ENCODE assay signal across 20 mouse cellular contexts in genomic region chr10:7860494-7860893, GRCm38 (mm10). TPM values are rescaled to one million over a fixed set of nuclear protein-coding genes. Genes with fewer than 3 reads are reported as not detected.
DNase-seq lines count a peak whose midpoint lies in the region; ATAC-seq and TF ChIP-seq lines count a peak whose summit lies in the region.
"Had no signal": no experiment of that assay in that cellular context is flagged by ENCODE, and none has a peak within 500 bp of the region (broad histone marks: within the 10 kb centered on the region; RNA-seq: fewer than 3 reads in every experiment).

No protein-coding gene starts in this region.

- DNase-seq in hindbrain, embryonic 14.5 days (ENCODE audit: low spot score), result peak; percentile 10
- no peak for DNase-seq in hindbrain, postnatal 0 days (ENCODE audit: low spot score)
- DNase-seq in limb, embryonic 10.5 days (ENCODE audit: low spot score), result peak; percentile 17
- DNase-seq in spleen, adult 18-20 months, result no peak
- DNase-seq in thymus, postnatal 36 days, result no peak
- DNase-seq: adrenal gland, adult 8-10 months; adrenal gland, postnatal 36 days; cerebellum, adult 2 months; gastrocnemius, postnatal 10 days; heart, postnatal 10 days; heart, postnatal 4 days had no signal

- no peaks in the 10 kb centered on the region for H3K9me3 ChIP-seq in hindbrain, embryonic 14.5 days (ENCODE audit: control insufficient read depth, low read length)
- H3K9me3 ChIP-seq in hindbrain, postnatal 0 days (ENCODE audit: low read length), result no peaks in the 10 kb centered on the region
- H3K9me3 ChIP-seq in limb, embryonic 10.5 days (replicated peaks), result no peaks in the 10 kb centered on the region
- no peaks in the 10 kb centered on the region for H3K9me3 ChIP-seq in limb, embryonic 12.5 days
- H3K9me3 ChIP-seq: embryonic facial prominence, embryonic 15.5 days; G1E; hindbrain, embryonic 13.5 days had no signal

- no peak overlapping the region for H3K4me3 ChIP-seq in hindbrain, embryonic 14.5 days (replicated peaks; ENCODE audit: low read length)
- no peak overlapping the region for H3K4me3 ChIP-seq in hindbrain, postnatal 0 days (ENCODE audit: low read length)
- no peak overlapping the region for H3K4me3 ChIP-seq in limb, embryonic 10.5 days
- H3K4me3 ChIP-seq in limb, embryonic 12.5 days (replicated peaks), result no peak overlapping the region
- H3K4me3 ChIP-seq: embryonic facial prominence, embryonic 15.5 days; erythroblast, embryonic 14.5 days; forebrain, embryonic 12.5 days; hindbrain, embryonic 13.5 days had no signal

- TF ChIP-seq CTCF in hindbrain, postnatal 0 days (IDR thresholded peaks at IDR 0.05; ENCODE audit: low read depth), result no peak

- H3K4me2 ChIP-seq in hindbrain, embryonic 14.5 days (replicated peaks), result no peak overlapping the region
- no peak overlapping the region for H3K4me2 ChIP-seq in hindbrain, postnatal 0 days (ENCODE audit: low read depth, low read length)
- H3K4me2 ChIP-seq in limb, embryonic 12.5 days, result no peak overlapping the region
- H3K4me2 ChIP-seq: embryonic facial prominence, embryonic 15.5 days; forebrain, embryonic 12.5 days; hindbrain, embryonic 13.5 days had no signal

- WGBS in hindbrain, embryonic 14.5 days, result 93% methylated on average over 7 of the region's 7 CpGs
- 90% methylated on average over 7 of the region's 7 CpGs for WGBS in hindbrain, postnatal 0 days
- WGBS in limb, embryonic 10.5 days, result 93% methylated on average over 7 of the region's 7 CpGs
- WGBS in limb, embryonic 12.5 days, result 91% methylated on average over 7 of the region's 7 CpGs

- H3K27me3 ChIP-seq in hindbrain, embryonic 14.5 days (ENCODE audit: control insufficient read depth, insufficient read depth, low read length), result no peaks in the 10 kb centered on the region
- H3K27me3 ChIP-seq in hindbrain, postnatal 0 days (ENCODE audit: insufficient read depth, low read length), result no peaks in the 10 kb centered on the region
- no peaks in the 10 kb centered on the region for H3K27me3 ChIP-seq in limb, embryonic 10.5 days (ENCODE audit: low read depth, poor library complexity, severe bottlenecking)
- H3K27me3 ChIP-seq in limb, embryonic 12.5 days, result 0 out of 2 replicates have a peak, but pooled peaks cover 2% of the 10 kb centered on the region
- H3K27me3 ChIP-seq: embryonic facial prominence, embryonic 15.5 days; forebrain, embryonic 12.5 days; hindbrain, embryonic 13.5 days had no signal

- H3K4me1 ChIP-seq in hindbrain, embryonic 14.5 days (replicated peaks; ENCODE audit: control insufficient read depth, insufficient read depth, low read length), result no peaks in the 10 kb centered on the region
- no peaks in the 10 kb centered on the region for H3K4me1 ChIP-seq in hindbrain, postnatal 0 days (ENCODE audit: insufficient read depth, low read length)
- peaks cover 3% of the 10 kb centered on the region; the same call in 1 of the 2 replicates for H3K4me1 ChIP-seq in limb, embryonic 10.5 days
- H3K4me1 ChIP-seq in limb, embryonic 12.5 days (replicated peaks), result 0 out of 2 replicates have a peak, but pooled peaks cover 9% of the 10 kb centered on the region
- H3K4me1 ChIP-seq: forebrain, embryonic 12.5 days; hindbrain, embryonic 13.5 days had no signal

- no peaks in the 10 kb centered on the region for H3K36me3 ChIP-seq in hindbrain, embryonic 14.5 days (replicated peaks; ENCODE audit: control insufficient read depth, insufficient read depth)
- H3K36me3 ChIP-seq in hindbrain, postnatal 0 days (ENCODE audit: insufficient read depth, low read length), result no peaks in the 10 kb centered on the region
- H3K36me3 ChIP-seq in limb, embryonic 10.5 days, result no peaks in the 10 kb centered on the region
- no peaks in the 10 kb centered on the region for H3K36me3 ChIP-seq in limb, embryonic 12.5 days
- H3K36me3 ChIP-seq: embryonic facial prominence, embryonic 15.5 days; forebrain, embryonic 12.5 days; G1E; hindbrain, embryonic 13.5 days had no signal

- no peak overlapping the region for H3K27ac ChIP-seq in hindbrain, embryonic 14.5 days
- H3K27ac ChIP-seq in hindbrain, postnatal 0 days, result no peak overlapping the region
- H3K27ac ChIP-seq in limb, embryonic 10.5 days, result no peak overlapping the region
- H3K27ac ChIP-seq in limb, embryonic 12.5 days, result peak overlapping the region; percentile 75
- H3K27ac ChIP-seq: embryonic facial prominence, embryonic 15.5 days; forebrain, embryonic 12.5 days; hindbrain, embryonic 13.5 days had no signal

- H3K9ac ChIP-seq in hindbrain, embryonic 14.5 days, result no peak overlapping the region
- no peak overlapping the region for H3K9ac ChIP-seq in hindbrain, postnatal 0 days (replicated peaks; ENCODE audit: low read length)
- no peak overlapping the region for H3K9ac ChIP-seq in limb, embryonic 12.5 days (replicated peaks)
- H3K9ac ChIP-seq: embryonic facial prominence, embryonic 15.5 days; forebrain, embryonic 12.5 days; hindbrain, embryonic 13.5 days had no signal

- no peak for ATAC-seq in hindbrain, embryonic 14.5 days (ENCODE audit: low FRiP score)
- ATAC-seq in hindbrain, postnatal 0 days, result no peak
- ATAC-seq in limb, embryonic 12.5 days (ENCODE audit: insufficient number of reproducible peaks, insufficient read depth, low FRiP score, low TSS enrichment, low read depth), result no peak
- ATAC-seq: CD4-positive, CD25-positive, alpha-beta regulatory T cell, adult 4 months; forebrain, embryonic 16.5 days; inflammation-experienced regulatory T-cells, adult 6 months had no signal

RNA-seq across cellular contexts. Expression of gene Zc3h12d, which starts 28.2 kb away (rescaled TPM):
- polyA plus RNA-seq in hindbrain, embryonic 14.5 days (2014; fragmentation: Nextera tagmentation; extraction: Ambion mirVana), result 0.14 and 0.25 TPM in 2 replicates
- total RNA-seq in hindbrain, postnatal 0 days (2014; rRNA removed), result 0.10 TPM in 1 of 2 replicates, not detected in the other
- 0.23 and 0.28 TPM in 2 replicates for polyA plus RNA-seq in hindbrain, postnatal 0 days (2015; fragmentation: Nextera tagmentation; extraction: Ambion mirVana)
- not detected in 2 replicates for polyA plus RNA-seq in limb, embryonic 10.5 days (2016; fragmentation: Nextera tagmentation; extraction: Ambion mirVana)
- 0.29 TPM in 2 replicates for polyA plus RNA-seq in limb, embryonic 12.5 days (2016; fragmentation: Nextera tagmentation; extraction: Ambion mirVana)
- polyA plus RNA-seq: erythroblast, embryonic 14.5 days; forebrain, embryonic 12.5 days; G1E had no signal

Comparison
In these comparisons a context has a peak if more than half of its experiments do, and no peak if none do; other contexts are left out.
1. DNase-seq: peak in hindbrain, embryonic 14.5 days (single experiment) and limb, embryonic 10.5 days (single experiment); none in hindbrain, postnatal 0 days (single experiment), spleen, adult 18-20 months (0 of 2) and thymus, postnatal 36 days (0 of 2).